Mouse (Mus musculus) bone marrow, adult 2 months (tissue): ENCODE measurements around the gene Fam189a1. TPM values are rescaled to one million over a fixed set of nuclear protein-coding genes. Genes with fewer than 3 reads are reported as not detected.

Experiments used
- H3K27ac ChIP-seq: fragments of 200-500 bp; 2 replicates; pipeline ENCODE4 v1.5.1; 2012; ENCODE audit warnings: low read depth, mild to moderate bottlenecking, control low read depth, inconsistent platforms, low read length; ENCODE audit not compliant: control insufficient read depth, poor library complexity, insufficient read depth
- H3K4me1 ChIP-seq: fragments of 200-500 bp; 2 replicates; pipeline ENCODE4 v1.6.1; 2011; ENCODE audit warnings: low read length; ENCODE audit not compliant: control insufficient read depth, insufficient read depth
- H3K4me3 ChIP-seq: fragments of 200-500 bp; replicated peaks from 2 replicates; pipeline ENCODE3; 2011; ENCODE audit warnings: mild to moderate bottlenecking, low read depth, low read length, control low read depth; ENCODE audit not compliant: control insufficient read depth
- CTCF ChIP-seq: fragments of 200-500 bp; IDR thresholded peaks from 2 replicates; pipeline ENCODE4 v1.5.1; 2011; ENCODE audit warnings: low read length, control low read depth; ENCODE audit not compliant: control insufficient read depth, insufficient read depth
- POLR2A ChIP-seq: fragments of 200-500 bp; IDR thresholded peaks from 2 replicates; pipeline ENCODE4 v1.6.1; 2011; ENCODE audit warnings: low read depth, mild to moderate bottlenecking, control low read depth, low read length, borderline replicate concordance; ENCODE audit not compliant: control insufficient read depth
- WGBS: fragments of 180-500 bp; shearing (Covaris S2); methylation state at CpG from one replicate; pipeline ENCODE4 v1.1.7; 2018; 5-methylcytosine and 5-hydroxymethylcytosine counted together
- polyA plus RNA-seq: library from polyadenylated mRNA; stranded (reverse); fragments of >200 nt; gene quantifications from 2 replicates; pipeline ENCODE4 v1.2.4, GENCODE M21; 2011; ENCODE audit warnings: low replicate concordance; ENCODE audit not compliant: missing spikeins, insufficient read depth, insufficient read length

Gene Fam189a1
- polyA plus RNA-seq, 1 experiment = not detected

- 74% methylated on average over 7 of the region's 7 CpGs for WGBS
- no peaks in the 10 kb centered on the region for H3K4me1 ChIP-seq
- H3K27ac ChIP-seq = no peak overlapping the region
- no peak overlapping the region for H3K4me3 ChIP-seq
- no peak for TF ChIP-seq POLR2A
- TF ChIP-seq CTCF = no peak
Measured at GRCm38 (mm10) chr7:64754161-64754560, 402.2 kb downstream of the Fam189a1 start.

- H3K27ac ChIP-seq = no peak overlapping the region
- H3K4me1 ChIP-seq = no peaks in the 10 kb centered on the region
- WGBS = 75% methylated on average over 6 of the region's 6 CpGs
- no peak for TF ChIP-seq POLR2A
- H3K4me3 ChIP-seq = no peak overlapping the region
Measured at GRCm38 (mm10) chr7:64753678-64754077, 402.7 kb downstream of the Fam189a1 start.

GRCm38 (mm10) chr7:64752133-64752532 lies 404.2 kb downstream of the Fam189a1 start:
- WGBS = 82% methylated on average over 7 of the region's 7 CpGs

GRCm38 (mm10) chr7:64751465-64751864 lies 404.9 kb downstream of the Fam189a1 start:
- Histone ChIP-seq H3K27ac (no peak overlapping the region), H3K4me1 (no peaks in the 10 kb centered on the region), H3K4me3 (no peak overlapping the region)
- peak; percentile 78 for TF ChIP-seq CTCF
- no peak for TF ChIP-seq POLR2A
- WGBS = 36% methylated on average over 5 of the region's 5 CpGs

More at GRCm38 (mm10) chr7:64752133-64752532, 404.2 kb downstream of the Fam189a1 start:
- Histone ChIP-seq H3K27ac (no peak overlapping the region), H3K4me3 (no peak overlapping the region), H3K4me1 (no peaks in the 10 kb centered on the region)
- TF ChIP-seq CTCF (no peak), POLR2A (no peak)

- Histone ChIP-seq H3K27ac (no peak overlapping the region), H3K4me3 (no peak overlapping the region), H3K4me1 (no peaks in the 10 kb centered on the region)
- TF ChIP-seq CTCF (no peak), POLR2A (no peak)
- WGBS = 83% methylated on average over 7 of the region's 7 CpGs
Measured at GRCm38 (mm10) chr7:64743610-64744009, 412.8 kb downstream of the Fam189a1 start.

- peak; percentile 84 for TF ChIP-seq CTCF
- TF ChIP-seq POLR2A = no peak
- H3K27ac ChIP-seq = no peak overlapping the region
- H3K4me3 ChIP-seq = no peak overlapping the region
- 31% methylated on average over 8 of the region's 8 CpGs for WGBS
- no peaks in the 10 kb centered on the region for H3K4me1 ChIP-seq
Measured at GRCm38 (mm10) chr7:64741333-64742307, 414.8 kb downstream of the Fam189a1 start.

- Histone ChIP-seq H3K4me3 (no peak overlapping the region), H3K4me1 (no peaks in the 10 kb centered on the region), H3K27ac (no peak overlapping the region)
- 80% methylated on average over 11 of the region's 11 CpGs for WGBS
- TF ChIP-seq CTCF = no peak
- TF ChIP-seq POLR2A = no peak
Measured at GRCm38 (mm10) chr7:64739131-64739530, 417.2 kb downstream of the Fam189a1 start.

GRCm38 (mm10) chr7:64729785-64730184 lies 426.6 kb downstream of the Fam189a1 start:
- 41% methylated on average over 7 of the region's 7 CpGs for WGBS
- no peak overlapping the region for H3K27ac ChIP-seq
- no peak overlapping the region for H3K4me3 ChIP-seq
- TF ChIP-seq POLR2A (no peak), CTCF (peak; percentile 34; the same call in 1 of the 2 replicates)
- no peaks in the 10 kb centered on the region for H3K4me1 ChIP-seq
